Mouse (Mus musculus) stomach, embryonic 15.5 days (tissue): ENCODE data around the gene Drc3. TPM values are rescaled to one million over a fixed set of nuclear protein-coding genes. Genes with fewer than 3 reads are reported as not detected.

Experiments used
- ATAC-seq: fragments of 200-750 bp; cut with Nextera tagmentation; 2 replicates; pipeline ENCODE4 v1.8.0; 2017; ENCODE audit warnings: low read depth, moderate number of reproducible peaks, moderate TSS enrichment; ENCODE audit not compliant: insufficient read depth, low FRiP score
- H3K27ac ChIP-seq: fragments of 300-500 bp; sonication (generic); 2 replicates; pipeline ENCODE4 v1.5.1; 2015; ENCODE audit warnings: mild to moderate bottlenecking, inconsistent platforms
- H3K27me3 ChIP-seq: fragments of 300-500 bp; sonication (generic); replicated peaks from 2 replicates; pipeline ENCODE4 v1.6.1; 2015; ENCODE audit warnings: inconsistent platforms
- H3K36me3 ChIP-seq: fragments of 300-500 bp; sonication (generic); 2 replicates; pipeline ENCODE4 v1.6.1; 2015; ENCODE audit warnings: inconsistent platforms
- H3K4me1 ChIP-seq: fragments of 300-500 bp; sonication (generic); 2 replicates; pipeline ENCODE4 v1.6.1; 2015; ENCODE audit warnings: inconsistent platforms
- H3K4me2 ChIP-seq: fragments of 300-500 bp; sonication (generic); 2 replicates; pipeline ENCODE4 v1.6.1; 2015; ENCODE audit warnings: mild to moderate bottlenecking, inconsistent platforms
- H3K4me3 ChIP-seq: fragments of 300-500 bp; sonication (generic); replicated peaks from 2 replicates; pipeline ENCODE4 v1.5.1; 2015; ENCODE audit warnings: inconsistent platforms
- H3K9ac ChIP-seq: fragments of 300-500 bp; sonication (generic); 2 replicates; pipeline ENCODE4 v1.6.1; 2015; ENCODE audit warnings: inconsistent platforms
- H3K9me3 ChIP-seq: fragments of 300-500 bp; sonication (generic); 2 replicates; pipeline ENCODE4 v1.6.1; 2016; ENCODE audit warnings: inconsistent platforms
- WGBS: fragments of 180-500 bp; shearing (Covaris S2); methylation state at CpG from one replicate; pipeline ENCODE4 v1.1.7; 2015; 5-methylcytosine and 5-hydroxymethylcytosine counted together
- polyA plus RNA-seq: library from polyadenylated mRNA; unstranded; fragments of >200 nt; fragmentation: Nextera tagmentation; extraction: Ambion mirVana; gene quantifications from 2 replicates; pipeline ENCODE4 v1.2.1, GENCODE M21; 2015

Drc3 gene
- polyA plus RNA-seq: 1.2 and 1.6 TPM in 2 replicates

DNA sequence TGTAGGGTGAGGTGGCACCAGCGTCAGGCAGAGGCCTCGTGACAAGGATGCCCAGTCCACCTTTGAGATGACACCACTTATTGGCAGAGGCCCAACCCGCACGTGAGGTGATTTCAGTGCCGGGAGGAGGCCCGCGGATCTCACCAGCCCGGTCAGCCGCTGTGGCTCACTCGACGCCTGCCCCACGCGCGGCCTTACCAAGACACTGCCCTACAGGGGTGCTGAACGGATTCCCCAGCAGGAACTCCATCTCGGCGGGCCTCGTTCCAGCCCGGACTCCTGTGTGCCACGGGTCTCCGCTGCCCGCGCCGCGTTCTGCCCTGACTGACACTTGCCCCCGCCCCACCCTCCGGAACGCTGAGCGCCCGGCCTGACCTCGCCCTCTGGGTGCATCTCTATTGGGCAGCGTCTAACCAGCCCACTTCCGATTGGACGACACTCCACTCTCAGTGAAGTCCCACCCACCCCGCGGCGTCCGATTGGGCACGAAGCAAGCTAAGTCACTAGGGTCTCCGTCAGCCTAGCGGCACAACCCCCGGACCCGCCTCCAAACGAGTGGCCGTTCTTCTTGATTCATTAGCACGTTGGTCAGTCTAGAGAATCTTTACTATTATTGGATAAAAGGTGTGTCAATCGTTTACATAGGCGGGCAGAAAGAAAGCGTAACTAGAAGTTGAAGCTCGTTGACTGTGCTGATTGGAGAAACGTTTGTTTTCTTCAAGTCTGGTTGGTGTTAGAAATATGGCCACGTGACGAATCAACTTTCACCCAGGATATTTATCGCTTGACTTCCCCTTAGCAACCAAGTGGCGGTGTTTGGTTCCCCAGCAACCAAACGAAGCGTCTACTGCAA is at the start of gene Drc3, which contains the start of gene Tom1l2:
TSS of gene Drc3 (plus strand) at position 771 of the 853 bp plus-strand sequence.
TSS of gene Tom1l2 (minus strand) at position 347 of the 853 bp plus-strand sequence.
- H3K27me3 ChIP-seq: no peaks in the 10 kb centered on the region
- WGBS: under 1% methylated on average over 57 of the region's 57 CpGs
- 0 out of 2 replicates have a peak, but pooled peaks cover 6% of the 10 kb centered on the region for H3K4me1 ChIP-seq
- peak within 1 kb of the TSS; percentile 82 for H3K4me2 ChIP-seq
- H3K4me3 ChIP-seq: peak within 1 kb of the TSS; percentile 71
- ATAC-seq: peak; percentile 100
- no peaks in the 10 kb centered on the region for H3K36me3 ChIP-seq
- peak within 1 kb of the TSS; percentile 55 for H3K27ac ChIP-seq
- no peaks in the 10 kb centered on the region for H3K9me3 ChIP-seq
- H3K9ac ChIP-seq: peak within 1 kb of the TSS; percentile 59

DNA sequence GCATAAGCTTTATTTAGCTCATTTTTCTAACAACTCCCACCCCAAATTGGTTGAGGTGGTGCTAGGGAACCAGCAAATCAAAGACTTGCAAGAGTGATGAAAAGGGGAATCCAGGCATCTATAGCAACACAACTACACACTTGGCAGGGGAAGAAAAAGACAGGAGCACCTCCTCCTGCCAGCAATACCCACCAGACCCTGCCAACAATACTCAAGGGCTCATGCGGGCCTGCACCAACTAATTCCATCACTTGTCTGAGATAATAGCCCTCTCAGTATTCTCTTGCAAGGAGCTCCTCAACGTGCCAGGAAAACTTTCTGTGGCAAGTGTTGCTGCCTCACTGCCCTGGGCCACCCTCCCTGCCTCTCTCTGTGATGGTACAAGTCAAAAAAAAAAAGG is 49.6 kb upstream of the Drc3 start:
- H3K36me3 ChIP-seq: no peaks in the 10 kb centered on the region
- no peak overlapping the region for H3K27ac ChIP-seq
- peaks cover 20% of the 10 kb centered on the region for H3K4me1 ChIP-seq
- no peak for ATAC-seq
- H3K4me2 ChIP-seq: no peak overlapping the region
- H3K4me3 ChIP-seq: no peak overlapping the region
- H3K9me3 ChIP-seq: no peaks in the 10 kb centered on the region
- 73% methylated on average over 2 of the region's 2 CpGs for WGBS
- H3K27me3 ChIP-seq: no peaks in the 10 kb centered on the region
- no peak overlapping the region for H3K9ac ChIP-seq

DNA sequence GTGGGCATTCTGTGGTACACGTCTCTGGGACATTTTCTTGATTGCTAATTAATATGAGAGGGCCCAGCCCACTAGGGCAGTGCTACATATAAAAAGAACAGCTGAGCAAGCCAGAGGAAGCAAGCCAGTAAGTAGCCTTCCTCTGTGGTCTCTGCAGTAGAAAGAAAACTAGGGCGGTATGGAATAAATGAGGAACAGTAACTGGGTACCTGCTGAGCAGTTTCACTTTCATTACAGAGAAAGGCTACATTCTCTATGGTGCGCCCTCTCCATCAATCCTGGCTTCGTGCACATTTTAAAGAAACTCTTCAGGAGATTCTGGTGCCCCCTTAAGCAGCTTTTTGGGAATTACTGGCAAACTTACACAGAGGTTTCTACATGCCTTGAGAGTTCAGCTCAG is 47.5 kb upstream of the Drc3 start:
- no peaks in the 10 kb centered on the region for H3K9me3 ChIP-seq
- H3K36me3 ChIP-seq: no peaks in the 10 kb centered on the region
- no peaks in the 10 kb centered on the region for H3K27me3 ChIP-seq
- no peak overlapping the region for H3K9ac ChIP-seq
- 67% methylated on average over 4 of the region's 4 CpGs for WGBS
- H3K27ac ChIP-seq: no peak overlapping the region; the same call in 1 of the 2 replicates
- H3K4me2 ChIP-seq: no peak overlapping the region
- peaks cover 31% of the 10 kb centered on the region for H3K4me1 ChIP-seq
- no peak overlapping the region for H3K4me3 ChIP-seq
- no peak for ATAC-seq

DNA sequence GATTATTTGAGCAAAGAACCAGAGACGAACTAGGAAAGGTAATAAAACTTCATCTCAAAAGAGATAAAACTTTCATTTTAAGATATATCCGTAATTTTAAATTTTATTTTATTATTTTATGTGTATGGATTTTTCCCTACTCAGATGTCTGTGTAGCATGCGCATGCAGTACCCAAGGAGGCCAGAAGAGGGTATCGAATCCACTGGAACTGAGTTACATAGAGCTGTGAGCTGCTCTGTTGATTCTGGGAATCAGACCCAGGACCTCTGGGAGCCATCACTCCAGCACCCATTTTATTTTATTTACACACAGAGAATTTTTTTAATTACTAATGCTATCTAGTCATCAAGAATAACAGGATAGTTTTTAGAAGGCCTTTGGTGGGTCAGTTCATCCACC is 46.3 kb upstream of the Drc3 start:
- no peak for ATAC-seq
- peaks cover 43% of the 10 kb centered on the region for H3K4me1 ChIP-seq
- 69% methylated on average over 4 of the region's 4 CpGs for WGBS

DNA sequence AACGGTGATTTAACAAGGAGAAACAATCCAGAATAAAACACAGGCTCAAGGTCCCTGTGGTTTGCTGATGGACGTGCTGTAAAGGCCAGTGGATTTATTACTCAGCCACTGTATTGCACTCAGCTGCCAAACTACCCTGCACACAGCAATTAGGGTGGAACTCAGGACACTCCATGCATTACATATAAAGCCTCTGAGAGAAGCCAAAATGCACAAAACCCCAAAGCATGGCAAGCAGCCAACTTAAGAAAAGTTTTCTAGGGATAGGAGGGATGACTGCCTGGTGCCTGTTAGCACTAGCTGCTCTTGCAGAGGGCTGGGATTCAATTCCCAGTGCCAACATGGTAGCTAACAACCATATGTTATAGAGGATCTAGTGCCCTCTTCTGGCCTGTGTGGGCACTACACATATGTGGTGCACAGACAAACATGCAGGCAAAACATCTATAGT is 45.7 kb upstream of the Drc3 start:
- H3K4me3 ChIP-seq: no peak overlapping the region
- no peak overlapping the region for H3K4me2 ChIP-seq
- H3K36me3 ChIP-seq: no peaks in the 10 kb centered on the region
- 57% methylated on average over 2 of the region's 2 CpGs for WGBS
- peak overlapping the region; percentile 85 for H3K27ac ChIP-seq
- H3K27me3 ChIP-seq: no peaks in the 10 kb centered on the region
- no peak for ATAC-seq
- no peak overlapping the region for H3K9ac ChIP-seq
- no peaks in the 10 kb centered on the region for H3K9me3 ChIP-seq
- peaks cover 45% of the 10 kb centered on the region for H3K4me1 ChIP-seq

More for the DNA sequence above, 46.3 kb upstream of the Drc3 start:
- H3K27ac ChIP-seq: no peak overlapping the region
- H3K36me3 ChIP-seq: no peaks in the 10 kb centered on the region
- no peak overlapping the region for H3K4me3 ChIP-seq
- no peaks in the 10 kb centered on the region for H3K27me3 ChIP-seq
- H3K9ac ChIP-seq: no peak overlapping the region
- H3K9me3 ChIP-seq: no peaks in the 10 kb centered on the region
- H3K4me2 ChIP-seq: no peak overlapping the region

DNA sequence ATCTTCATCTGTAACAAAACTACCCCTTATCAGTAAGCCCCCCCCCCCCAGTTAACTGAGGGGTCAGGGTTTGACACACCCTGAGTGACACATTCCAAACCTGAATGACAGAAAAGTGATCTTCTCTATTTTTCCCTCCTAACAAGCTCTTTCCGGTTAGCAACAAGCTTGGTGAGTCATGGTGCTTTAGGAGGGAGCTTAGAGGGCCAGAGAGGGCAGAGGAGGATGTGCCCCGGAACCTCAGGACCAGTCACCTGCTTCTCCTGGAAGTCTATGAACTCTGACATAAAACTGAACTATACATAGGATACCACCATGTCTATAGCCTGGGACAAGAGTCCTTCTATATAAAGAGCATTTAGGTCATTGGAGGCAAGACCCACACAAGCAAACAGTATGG is 45.1 kb upstream of the Drc3 start:
- H3K27me3 ChIP-seq: no peaks in the 10 kb centered on the region
- 62% methylated on average over 2 of the region's 2 CpGs for WGBS
- H3K4me3 ChIP-seq: no peak overlapping the region
- ATAC-seq: no peak
- H3K36me3 ChIP-seq: no peaks in the 10 kb centered on the region
- peak overlapping the region; percentile 85 for H3K27ac ChIP-seq
- peaks cover 48% of the 10 kb centered on the region for H3K4me1 ChIP-seq
- H3K9ac ChIP-seq: no peak overlapping the region
- H3K4me2 ChIP-seq: no peak overlapping the region
- 0 out of 2 replicates have a peak, but pooled peaks cover 2% of the 10 kb centered on the region for H3K9me3 ChIP-seq

DNA sequence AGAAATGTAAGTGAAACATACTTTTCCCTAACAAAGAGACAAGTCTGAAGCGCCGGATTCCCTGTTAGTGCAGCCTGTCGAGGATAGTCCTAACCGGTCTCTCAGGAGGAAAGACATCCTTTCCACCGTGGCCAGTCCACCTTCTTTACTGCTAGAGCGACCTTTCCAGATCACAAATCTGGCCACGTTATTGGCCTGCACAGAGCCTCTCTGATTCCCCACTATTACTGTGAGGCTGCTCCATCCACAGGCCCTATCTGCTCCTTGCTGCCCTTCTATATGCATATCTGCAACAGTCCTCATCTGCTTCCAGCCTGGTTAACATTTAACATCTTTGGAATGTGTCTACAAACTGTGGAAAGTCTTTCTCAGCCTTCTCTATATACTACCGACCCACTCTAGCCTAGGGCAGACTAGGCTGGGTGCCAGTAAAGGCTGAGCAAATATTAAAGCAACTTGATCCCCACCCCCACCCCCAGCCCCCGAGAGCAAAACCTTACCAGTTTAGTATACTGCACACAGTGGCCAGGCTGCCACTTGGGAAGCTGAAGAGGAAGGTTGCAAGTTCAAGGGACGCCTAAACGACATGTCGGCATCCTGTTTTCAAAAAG is 44.5 kb upstream of the Drc3 start:
- peak overlapping the region; percentile 85 for H3K27ac ChIP-seq
- peak; percentile 86 for ATAC-seq
- no peak overlapping the region for H3K4me3 ChIP-seq
- H3K4me2 ChIP-seq: no peak overlapping the region
- H3K9ac ChIP-seq: no peak overlapping the region
- 0 out of 2 replicates have a peak, but pooled peaks cover 2% of the 10 kb centered on the region for H3K9me3 ChIP-seq
- no peaks in the 10 kb centered on the region for H3K27me3 ChIP-seq
- no peaks in the 10 kb centered on the region for H3K36me3 ChIP-seq
- WGBS: 44% methylated on average over 12 of the region's 12 CpGs
- peaks cover 48% of the 10 kb centered on the region for H3K4me1 ChIP-seq

DNA sequence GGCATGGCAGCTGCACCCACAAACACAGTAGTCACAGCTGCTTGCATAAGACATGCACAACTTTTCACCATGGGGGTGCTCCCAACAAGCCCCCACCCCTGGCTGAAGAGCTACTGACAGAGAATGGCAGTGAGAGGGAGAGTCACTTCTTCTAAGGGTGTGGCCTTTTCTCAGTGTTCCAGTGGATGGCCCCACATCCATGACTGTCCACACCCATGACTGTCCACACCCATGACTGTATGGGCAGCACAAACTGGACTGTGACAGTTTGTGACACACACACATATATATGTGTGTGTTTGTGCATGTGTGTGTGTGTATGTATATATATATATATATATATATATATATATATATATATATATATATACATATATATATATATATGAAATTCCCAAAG is 43.3 kb upstream of the Drc3 start:
- no peak overlapping the region for H3K27ac ChIP-seq
- no peak for ATAC-seq

DNA sequence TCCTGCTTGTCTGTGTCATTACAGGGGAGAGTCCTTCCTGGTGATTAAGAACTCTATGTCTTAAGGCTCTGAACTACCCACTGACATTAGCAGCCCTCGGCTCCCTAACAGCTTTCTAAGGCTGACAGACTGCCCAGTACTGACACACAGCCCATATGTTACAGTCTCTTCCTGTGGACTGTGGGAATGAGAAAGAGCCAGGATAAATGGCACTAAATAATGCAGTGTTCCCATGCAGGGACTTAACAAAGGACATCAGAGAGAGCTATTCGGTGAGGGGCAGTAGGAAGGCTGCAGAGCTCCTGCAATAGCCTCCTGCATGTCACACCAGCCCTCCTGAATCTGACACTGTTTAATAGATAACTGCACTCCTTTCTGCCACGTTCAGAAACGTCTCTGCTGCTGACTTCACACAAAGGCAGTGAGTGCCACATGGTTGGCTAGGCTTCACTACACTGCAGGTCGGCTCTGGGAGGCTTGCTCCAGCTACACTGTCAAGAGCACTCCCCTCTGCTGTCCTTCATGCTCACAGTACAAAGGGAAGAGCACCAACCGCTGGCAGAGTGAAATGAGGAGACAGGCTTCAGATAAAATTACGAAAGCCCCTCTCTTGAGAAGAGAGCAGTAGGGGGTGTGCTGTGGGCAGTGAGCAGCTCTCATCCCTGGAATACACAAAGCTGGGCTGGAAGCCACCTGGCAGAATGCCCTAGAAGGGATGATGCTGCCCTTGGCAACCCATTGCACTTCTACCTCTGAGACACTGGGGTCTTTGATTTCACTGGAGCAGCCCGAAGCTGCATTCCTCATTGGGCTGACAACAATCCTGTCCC is 41.9 kb upstream of the Drc3 start:
- 13% methylated on average over 8 of the region's 8 CpGs for WGBS
- 0 out of 2 replicates have a peak, but pooled peaks cover 2% of the 10 kb centered on the region for H3K9me3 ChIP-seq
- H3K27ac ChIP-seq: peak overlapping the region; percentile 78
- peak; percentile 32; the same call in 1 of the 2 replicates for ATAC-seq
- H3K9ac ChIP-seq: no peak overlapping the region
- H3K4me2 ChIP-seq: peak overlapping the region; percentile 6; the same call in 1 of the 2 replicates
- no peak overlapping the region for H3K4me3 ChIP-seq
- peaks cover 44% of the 10 kb centered on the region for H3K4me1 ChIP-seq
- no peaks in the 10 kb centered on the region for H3K36me3 ChIP-seq
- H3K27me3 ChIP-seq: no peaks in the 10 kb centered on the region

More for the DNA sequence above, 43.3 kb upstream of the Drc3 start:
- H3K9ac ChIP-seq: no peak overlapping the region
- H3K36me3 ChIP-seq: no peaks in the 10 kb centered on the region
- 0 out of 2 replicates have a peak, but pooled peaks cover 2% of the 10 kb centered on the region for H3K9me3 ChIP-seq
- H3K4me3 ChIP-seq: no peak overlapping the region
- H3K27me3 ChIP-seq: no peaks in the 10 kb centered on the region
- no peak overlapping the region for H3K4me2 ChIP-seq
- peaks cover 48% of the 10 kb centered on the region for H3K4me1 ChIP-seq

DNA sequence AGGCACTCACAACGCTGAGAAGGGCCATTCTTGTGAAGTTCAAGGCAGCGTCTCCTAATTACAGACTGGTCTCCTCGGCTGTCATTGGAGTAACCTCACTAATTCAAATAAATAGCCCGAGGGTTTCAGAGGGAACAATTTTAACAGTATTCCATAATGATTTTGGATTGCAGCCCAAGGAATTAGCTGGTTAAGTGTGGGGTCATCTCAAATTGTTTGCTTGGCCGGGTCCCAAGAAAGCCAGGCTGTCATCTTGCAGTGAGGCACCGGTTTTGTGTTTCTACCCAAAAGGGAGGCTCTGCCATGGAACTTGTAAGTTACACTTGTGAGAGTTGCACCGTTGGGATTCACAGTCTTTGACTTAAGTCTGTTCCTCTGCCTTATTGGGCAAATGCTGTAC is 36.9 kb upstream of the Drc3 start:
- H3K4me3 ChIP-seq: no peak overlapping the region
- 0 out of 2 replicates have a peak, but pooled peaks cover 2% of the 10 kb centered on the region for H3K9me3 ChIP-seq
- no peak overlapping the region for H3K9ac ChIP-seq
- H3K36me3 ChIP-seq: no peaks in the 10 kb centered on the region
- H3K4me1 ChIP-seq: peaks cover 32% of the 10 kb centered on the region
- no peak for ATAC-seq
- no peaks in the 10 kb centered on the region for H3K27me3 ChIP-seq
- no peak overlapping the region for H3K27ac ChIP-seq
- 42% methylated on average over 7 of the region's 7 CpGs for WGBS
- no peak overlapping the region for H3K4me2 ChIP-seq

DNA sequence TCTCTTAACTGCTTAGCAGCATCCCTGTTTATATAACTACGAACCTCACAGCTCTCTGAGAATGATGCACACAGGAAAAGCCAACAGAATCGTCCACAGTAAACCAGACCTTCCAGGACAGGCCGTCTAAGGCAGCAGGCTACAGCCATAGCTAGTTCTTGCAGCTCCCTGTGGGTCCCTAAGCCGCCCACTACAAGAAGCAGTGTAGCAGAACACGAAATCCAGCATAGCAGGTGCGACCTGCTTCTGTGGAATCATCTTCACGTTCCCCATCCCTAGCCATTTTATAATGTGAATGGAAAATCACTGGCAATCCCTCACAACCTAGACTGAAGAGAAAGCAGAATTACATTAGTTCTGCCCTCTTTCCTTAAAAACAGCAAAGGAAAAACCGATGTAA is 36.2 kb upstream of the Drc3 start:
- no peak overlapping the region for H3K9ac ChIP-seq
- no peak overlapping the region for H3K4me3 ChIP-seq
- 0 out of 2 replicates have a peak, but pooled peaks cover 2% of the 10 kb centered on the region for H3K9me3 ChIP-seq
- no peaks in the 10 kb centered on the region for H3K27me3 ChIP-seq
- ATAC-seq: no peak
- H3K27ac ChIP-seq: no peak overlapping the region
- peaks cover 25% of the 10 kb centered on the region for H3K4me1 ChIP-seq
- H3K4me2 ChIP-seq: no peak overlapping the region
- WGBS: 71% methylated on average over 8 of the region's 8 CpGs
- no peaks in the 10 kb centered on the region for H3K36me3 ChIP-seq
